Mouse (Mus musculus): ENCODE measurements around the gene Cuedc1.

GRCm38 (mm10) chr11:88240736-88241353 lies 143.0 kb downstream of the Cuedc1 start:
- TF ChIP-seq CTCF (conservative IDR thresholded peaks at IDR 0.05; ENCODE audit: low read length) (no peak), NANOG (IDR thresholded peaks at IDR 0.05; ENCODE audit: borderline replicate concordance, low read length) (no peak), POU5F1 (IDR thresholded peaks at IDR 0.05; ENCODE audit: borderline replicate concordance, low read length) (no peak)

Data from E14TG2a.4 (cell line).